In the genomic region with DNA sequence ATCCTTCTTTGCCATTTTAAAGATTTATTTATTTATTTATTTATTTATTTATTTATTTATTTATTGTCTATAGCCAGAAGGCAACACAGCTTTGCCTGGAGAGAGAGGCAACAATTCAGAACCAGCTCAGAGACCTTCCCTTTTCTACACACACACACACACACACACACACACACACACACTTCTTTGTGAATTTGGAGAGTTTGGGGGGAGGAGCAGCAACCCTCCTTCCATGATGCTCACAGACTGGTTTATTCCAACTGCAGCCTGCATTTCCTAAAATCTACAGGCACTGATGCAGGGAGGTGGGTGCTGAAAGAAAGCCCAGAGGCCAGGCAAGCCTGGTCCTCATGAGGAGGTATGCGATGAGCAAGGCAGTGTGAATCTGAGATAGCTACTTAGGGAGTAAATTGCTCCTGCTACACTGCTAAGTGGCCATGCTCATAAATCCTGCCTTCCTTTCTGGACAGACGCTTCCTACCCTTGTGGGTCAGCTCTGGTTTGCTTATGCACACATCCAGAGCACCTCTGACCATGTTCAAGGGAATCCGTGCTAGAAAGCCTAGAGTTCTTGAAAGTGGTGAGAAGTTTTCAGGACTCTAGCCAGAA, we compare ENCODE assay signal across 10 mouse cellular contexts. TPM values are rescaled to one million over a fixed set of nuclear protein-coding genes. Genes with fewer than 3 reads are reported as not detected.
DNase-seq lines count a peak whose midpoint lies in the region; ATAC-seq and TF ChIP-seq lines count a peak whose summit lies in the region.
"Had no signal": no experiment of that assay in that cellular context is flagged by ENCODE, and none has a peak within 500 bp of the region (broad histone marks: within the 10 kb centered on the region; RNA-seq: fewer than 3 reads in every experiment).

No protein-coding gene starts in this region.

- peak overlapping the region; percentile 75 for H3K4me2 ChIP-seq in hindbrain, embryonic 15.5 days
- peak overlapping the region; percentile 81 for H3K4me2 ChIP-seq in neural tube, embryonic 14.5 days (ENCODE audit: low read depth, low read length)

- no peak for ATAC-seq in hindbrain, embryonic 15.5 days (ENCODE audit: low FRiP score, low read depth)
- ATAC-seq in neural tube, embryonic 14.5 days (ENCODE audit: low read depth), result no peak
- ATAC-seq: Patski had no signal

- H3K4me1 ChIP-seq in hindbrain, embryonic 15.5 days (replicated peaks), result peaks cover 34% of the 10 kb centered on the region
- no peaks in the 10 kb centered on the region; the same call in 1 of the 2 replicates for H3K4me1 ChIP-seq in neural tube, embryonic 14.5 days (ENCODE audit: control insufficient read depth, insufficient read depth, low read length)

- intact Hi-C loops in left cerebral cortex, adult 2 months (cut with DNase I), result loop anchor here (10.0 kb wide), 1 partner anchor 148 kb away; no protein-coding TSS in a partner anchor

- no peaks in the 10 kb centered on the region for H3K9me3 ChIP-seq in hindbrain, embryonic 15.5 days
- H3K9me3 ChIP-seq in neural tube, embryonic 14.5 days (ENCODE audit: control insufficient read depth, low read length), result no peaks in the 10 kb centered on the region

- no peak for TF ChIP-seq CTCF in left cerebral cortex, adult 2 months (IDR thresholded peaks at IDR 0.05)

- no peaks in the 10 kb centered on the region for H3K27me3 ChIP-seq in hindbrain, embryonic 15.5 days
- no peaks in the 10 kb centered on the region; the same call in 1 of the 2 replicates for H3K27me3 ChIP-seq in neural tube, embryonic 14.5 days (ENCODE audit: control insufficient read depth, insufficient read depth, low read length)

- 16% methylated on average over 3 of the region's 3 CpGs for WGBS in hindbrain, embryonic 15.5 days
- WGBS in neural tube, embryonic 14.5 days, result 8% methylated on average over 3 of the region's 3 CpGs

- peak overlapping the region; percentile 68 for H3K4me3 ChIP-seq in left cerebral cortex, adult 2 months
- peak overlapping the region; percentile 81 for H3K4me3 ChIP-seq in hindbrain, embryonic 15.5 days
- H3K4me3 ChIP-seq in neural tube, embryonic 14.5 days (ENCODE audit: low read depth, low read length), result peak overlapping the region; percentile 81

- DNase-seq in left cerebral cortex, adult 2 months (ENCODE audit: extremely low spot score in 1 of 2, low spot score in 2 of 2), result peak in 1 of 2 experiments; percentile 26
- no peak for DNase-seq in left cerebral cortex, adult 8-10 months (ENCODE audit: low spot score in 2 of 2)
- peak; percentile 40 for DNase-seq in embryo, embryonic 9.5 days (ENCODE audit: extremely low spot score)
- DNase-seq in adrenal gland, postnatal 25 days, result no peak
- DNase-seq in thymus, postnatal 25 days, result no peak
- no peak for DNase-seq in thymus, postnatal 14 days
- DNase-seq: heart, postnatal 36 days had no signal

- peak overlapping the region; percentile 99 for H3K27ac ChIP-seq in left cerebral cortex, adult 2 months
- peak overlapping the region; percentile 97 for H3K27ac ChIP-seq in hindbrain, embryonic 15.5 days (replicated peaks)
- H3K27ac ChIP-seq in neural tube, embryonic 14.5 days (ENCODE audit: low read depth, low read length), result peak overlapping the region; percentile 57

- H3K36me3 ChIP-seq in hindbrain, embryonic 15.5 days, result no peaks in the 10 kb centered on the region
- H3K36me3 ChIP-seq in neural tube, embryonic 14.5 days (ENCODE audit: control insufficient read depth, insufficient read depth, low read length), result no peaks in the 10 kb centered on the region

- H3K9ac ChIP-seq in hindbrain, embryonic 15.5 days, result peak overlapping the region; percentile 85
- H3K9ac ChIP-seq in neural tube, embryonic 14.5 days (replicated peaks; ENCODE audit: low read depth, low read length), result peak overlapping the region; percentile 88

RNA-seq across cellular contexts. Expression of gene Unc5c, which starts 1.8 kb away (rescaled TPM):
- total RNA-seq in left cerebral cortex, adult 2 months (2021), result 10 to 100 TPM; 32.3 to 34.7 TPM
- 10 to 100 TPM; 27.4 to 29.4 (median 28.6) TPM for total RNA-seq in left cerebral cortex, adult 8-10 months (2022)
- polyA plus RNA-seq in hindbrain, embryonic 15.5 days (2015; fragmentation: Nextera tagmentation; extraction: Ambion mirVana), result 19.8 and 28.6 TPM in 2 replicates
- 20.7 TPM in 2 replicates for polyA plus RNA-seq in neural tube, embryonic 14.5 days (2014; fragmentation: Nextera tagmentation; extraction: Ambion mirVana)
- total RNA-seq in adrenal gland, postnatal 25 days (2021), result 4.2 and 5.9 TPM in 2 replicates
